Mouse (Mus musculus) spleen, adult 2 months (tissue): ENCODE data around the gene Gse1.

ENCODE experiments used
- CTCF ChIP-seq: fragments of 200-500 bp; IDR thresholded peaks from 2 replicates; pipeline ENCODE4 v1.5.1; 2011; ENCODE audit warnings: mild to moderate bottlenecking, inconsistent platforms; ENCODE audit not compliant: insufficient read depth, insufficient read length, insufficient replicate concordance; ENCODE audit errors: extremely low read depth
- POLR2A ChIP-seq: fragments of 200-500 bp; IDR thresholded peaks from 2 replicates; pipeline ENCODE4 v1.6.1; 2011; ENCODE audit warnings: low read depth, low read length, inconsistent platforms

GRCm38 (mm10) chr8:120630031-120630430 lies 401.8 kb downstream of the Gse1 start:
- no peak for TF ChIP-seq POLR2A
- TF ChIP-seq CTCF, result no peak
